Mouse (Mus musculus): ENCODE measurements at regions not wholly inside any gene's neighbourhood (a gene's known extent, or its start where the extent isn't known, plus 50 kb on each side); places are given as distances from the start of the nearest gene placed in this dataset.

- no peaks in the 10 kb centered on the region for H3K27me3 ChIP-seq (replicated peaks)
- no peaks in the 10 kb centered on the region for H3K4me1 ChIP-seq (ENCODE audit: control insufficient read depth in 1 of 2, insufficient read depth in 2 of 2)
- H3K27ac ChIP-seq (ENCODE audit: insufficient read depth, low read depth): no peak overlapping the region
- no peaks in the 10 kb centered on the region for H3K9me3 ChIP-seq (replicated peaks; ENCODE audit: low read length)
- no peak overlapping the region for H3K4me2 ChIP-seq (ENCODE audit: insufficient read depth, low read depth, poor library complexity, severe bottlenecking)
- no peaks in the 10 kb centered on the region for H3K36me3 ChIP-seq (replicated peaks in 1 of 2; ENCODE audit: control insufficient read depth in 1 of 2, insufficient read depth in 1 of 2, low read length in 1 of 2)
- DNase-seq (ENCODE audit: extremely low read depth): no peak
- dilution Hi-C loops (cut with MboI; ENCODE audit: extremely low pct_ligation_motif_present, extremely low pct_unique_long_range_greater_than_20kb, low sequenced_read_pairs): no loop called here
- H3K79me2 ChIP-seq (replicated peaks; ENCODE audit: control insufficient read depth, extremely low read depth, insufficient read depth, poor library complexity, severe bottlenecking): no peaks in the 10 kb centered on the region
- in situ Hi-C loops (cut with MboI; ENCODE audit: low pct_ligation_motif_present, low pct_unique_long_range_greater_than_20kb, low sequenced_read_pairs): no loop called here
- no peak for TF ChIP-seq JUN (IDR thresholded peaks at IDR 0.05; ENCODE audit: insufficient read depth, low read depth, low read length)
- no peak for TF ChIP-seq MXI1 (IDR thresholded peaks at IDR 0.05; ENCODE audit: low read depth, low read length)
- TF ChIP-seq TBP (conservative IDR thresholded peaks at IDR 0.05; ENCODE audit: low read depth, low read length): no peak
- TF ChIP-seq MEF2A (IDR thresholded peaks at IDR 0.05; ENCODE audit: borderline replicate concordance, low read depth, low read length): no peak
- no peak for TF ChIP-seq EP300 (IDR thresholded peaks at IDR 0.05; ENCODE audit: low read length)
- no peak for TF ChIP-seq MAFK (IDR thresholded peaks at IDR 0.05; ENCODE audit: insufficient replicate concordance, low read length)
- no peak for TF ChIP-seq ZMIZ1 (IDR thresholded peaks at IDR 0.05; ENCODE audit: low read depth, low read length)
- no peak for TF ChIP-seq USF1 (IDR thresholded peaks at IDR 0.05; ENCODE audit: low read depth, low read length)
- TF ChIP-seq MYC (IDR thresholded peaks at IDR 0.05; ENCODE audit: low read depth, low read length): no peak
- TF ChIP-seq KAT2A (IDR thresholded peaks at IDR 0.05; ENCODE audit: insufficient replicate concordance, low read length): no peak
- TF ChIP-seq IRF4 (IDR thresholded peaks at IDR 0.05; ENCODE audit: low read depth, low read length): no peak
- TF ChIP-seq PAX5 (IDR thresholded peaks at IDR 0.05; ENCODE audit: low read length): no peak
- no peak for TF ChIP-seq NELFE (IDR thresholded peaks at IDR 0.05; ENCODE audit: low read depth, low read length)
- TF ChIP-seq CHD1 (IDR thresholded peaks at IDR 0.05; ENCODE audit: low read depth, low read length): no peak
- TF ChIP-seq MAX (IDR thresholded peaks at IDR 0.05; ENCODE audit: low read length): no peak
- no peak for TF ChIP-seq BHLHE40 (IDR thresholded peaks at IDR 0.05; ENCODE audit: low read depth, low read length)
- no peak for TF ChIP-seq HCFC1 (IDR thresholded peaks at IDR 0.05; ENCODE audit: low read depth, low read length)
- no peak for TF ChIP-seq MAZ (IDR thresholded peaks at IDR 0.05; ENCODE audit: low read depth, low read length)
- no peak for TF ChIP-seq SIN3A (IDR thresholded peaks at IDR 0.05; ENCODE audit: low read length)
- TF ChIP-seq NRF1 (IDR thresholded peaks at IDR 0.05; ENCODE audit: low read depth, low read length): no peak
- H3K4me3 ChIP-seq (replicated peaks in 1 of 3; ENCODE audit: low read depth in 2 of 3, low read length in 2 of 3, poor library complexity in 1 of 3): no peak overlapping the region
- no peak overlapping the region for H3K9ac ChIP-seq (ENCODE audit: insufficient read depth, low read depth)
These were observed 1110.4 kb upstream of the 4930412O13Rik start for GRCm38 (mm10) chr2:8770636-8771035.

- H3K9me3 ChIP-seq (replicated peaks; ENCODE audit: low read length): no peaks in the 10 kb centered on the region
- no peak overlapping the region for H3K27ac ChIP-seq (ENCODE audit: insufficient read depth, low read depth)
- H3K4me2 ChIP-seq (ENCODE audit: insufficient read depth, low read depth, poor library complexity, severe bottlenecking): no peak overlapping the region
- no peak overlapping the region for H3K9ac ChIP-seq (ENCODE audit: insufficient read depth, low read depth)
- H3K36me3 ChIP-seq (replicated peaks in 1 of 2; ENCODE audit: control insufficient read depth in 1 of 2, insufficient read depth in 1 of 2, low read length in 1 of 2): no peaks in the 10 kb centered on the region
- H3K27me3 ChIP-seq (replicated peaks): no peaks in the 10 kb centered on the region
- in situ Hi-C loops (cut with MboI; ENCODE audit: low pct_ligation_motif_present, low pct_unique_long_range_greater_than_20kb, low sequenced_read_pairs) (no loop called here), dilution Hi-C loops (cut with MboI; ENCODE audit: extremely low pct_ligation_motif_present, extremely low pct_unique_long_range_greater_than_20kb, low sequenced_read_pairs) (no loop called here)
- no peak for DNase-seq (ENCODE audit: extremely low read depth)
- no peaks in the 10 kb centered on the region for H3K4me1 ChIP-seq (ENCODE audit: control insufficient read depth in 1 of 2, insufficient read depth in 2 of 2)
- TF ChIP-seq MAFK (IDR thresholded peaks at IDR 0.05; ENCODE audit: insufficient replicate concordance, low read length): no peak
- TF ChIP-seq CHD2 (IDR thresholded peaks at IDR 0.05; ENCODE audit: low read length): no peak
- TF ChIP-seq POLR2A (IDR thresholded peaks at IDR 0.05; ENCODE audit: low read depth, low read length): no peak
- no peak for TF ChIP-seq KAT2A (IDR thresholded peaks at IDR 0.05; ENCODE audit: insufficient replicate concordance, low read length)
- TF ChIP-seq MXI1 (IDR thresholded peaks at IDR 0.05; ENCODE audit: low read depth, low read length): no peak
- TF ChIP-seq NRF1 (IDR thresholded peaks at IDR 0.05; ENCODE audit: low read depth, low read length): no peak
- no peak for TF ChIP-seq SMC3 (IDR thresholded peaks at IDR 0.05; ENCODE audit: low read depth, low read length)
- TF ChIP-seq IRF4 (IDR thresholded peaks at IDR 0.05; ENCODE audit: low read depth, low read length): no peak
- TF ChIP-seq E2F4 (IDR thresholded peaks at IDR 0.05; ENCODE audit: insufficient replicate concordance, low read depth, low read length): no peak
- TF ChIP-seq TCF12 (IDR thresholded peaks at IDR 0.05; ENCODE audit: low read depth, low read length): no peak
- TF ChIP-seq SIN3A (IDR thresholded peaks at IDR 0.05; ENCODE audit: low read length): no peak
- TF ChIP-seq ZNF384 (IDR thresholded peaks at IDR 0.05; ENCODE audit: low read depth, low read length): no peak
- no peak for TF ChIP-seq EP300 (IDR thresholded peaks at IDR 0.05; ENCODE audit: low read length)
- TF ChIP-seq MAX (IDR thresholded peaks at IDR 0.05; ENCODE audit: low read length): no peak
- no peak for TF ChIP-seq GABPA (IDR thresholded peaks at IDR 0.05; ENCODE audit: insufficient replicate concordance, low read depth, low read length)
- TF ChIP-seq CHD1 (IDR thresholded peaks at IDR 0.05; ENCODE audit: low read depth, low read length): no peak
- TF ChIP-seq RAD21 (IDR thresholded peaks at IDR 0.05; ENCODE audit: low read depth, low read length): no peak
- TF ChIP-seq CTCF (conservative IDR thresholded peaks at IDR 0.05 in 1 of 2, IDR thresholded peaks at IDR 0.05 in 1 of 2; ENCODE audit: low read depth in 2 of 2, low read length in 2 of 2): no peak
- no peak overlapping the region for H3K4me3 ChIP-seq (replicated peaks in 1 of 3; ENCODE audit: low read depth in 2 of 3, low read length in 2 of 3, poor library complexity in 1 of 3)
- H3K79me2 ChIP-seq (replicated peaks; ENCODE audit: control insufficient read depth, extremely low read depth, insufficient read depth, poor library complexity, severe bottlenecking): no peaks in the 10 kb centered on the region
These were observed 1099.7 kb upstream of the 4930412O13Rik start for GRCm38 (mm10) chr2:8781152-8781935.

Data from CH12.LX (cell line).